Comparison of ENCODE assay signal across 8 mouse cellular contexts in genomic region chr1:156940584-156940983, GRCm38 (mm10). TPM values are rescaled to one million over a fixed set of nuclear protein-coding genes. Genes with fewer than 3 reads are reported as not detected.
A peak's percentile ranks its signal among the peaks of the same experiment; 100 is the strongest.
DNase-seq lines count a peak whose midpoint lies in the region; ATAC-seq and TF ChIP-seq lines count a peak whose summit lies in the region.

No protein-coding gene starts in this region.

- no peak for TF ChIP-seq EP300 in heart, adult 2 months (IDR thresholded peaks at IDR 0.05; ENCODE audit: insufficient read depth, low read depth, low read length)

- DNase-seq in heart, adult 2 months = no peak
- DNase-seq in hindbrain, embryonic 10.5 days (ENCODE audit: low spot score) = no peak
- DNase-seq in liver, embryonic 13.5 days = no peak
- DNase-seq in right cerebral cortex, adult 2 months (ENCODE audit: low spot score in 2 of 2) = no peak
- DNase-seq in frontal cortex, postnatal 25 days (ENCODE audit: low spot score in 2 of 2) = no peak

- no peak for TF ChIP-seq CTCF in heart, adult 2 months (IDR thresholded peaks at IDR 0.05)
- TF ChIP-seq CTCF in E14TG2a.4 (conservative IDR thresholded peaks at IDR 0.05; ENCODE audit: low read length) = no peak

- TF ChIP-seq POLR2A in heart, adult 2 months (IDR thresholded peaks at IDR 0.05; ENCODE audit: insufficient read depth, low read depth, low read length) = no peak

- no peak overlapping the region for H3K27ac ChIP-seq in heart, embryonic 12.5 days (ENCODE audit: poor library complexity, severe bottlenecking)
- no peak overlapping the region for H3K27ac ChIP-seq in heart, adult 2 months
- H3K27ac ChIP-seq in hindbrain, embryonic 10.5 days = no peak overlapping the region
- H3K27ac ChIP-seq in liver, embryonic 13.5 days = no peak overlapping the region

- no peaks in the 10 kb centered on the region for H3K36me3 ChIP-seq in heart, embryonic 12.5 days
- no peaks in the 10 kb centered on the region for H3K36me3 ChIP-seq in heart, adult 2 months (ENCODE audit: control insufficient read depth, insufficient read depth, low read length)
- H3K36me3 ChIP-seq in E14TG2a.4 (ENCODE audit: insufficient read depth, low read length) = no peaks in the 10 kb centered on the region
- no peaks in the 10 kb centered on the region for H3K36me3 ChIP-seq in hindbrain, embryonic 10.5 days
- H3K36me3 ChIP-seq in liver, embryonic 13.5 days = no peaks in the 10 kb centered on the region

- H3K4me1 ChIP-seq in heart, embryonic 12.5 days (replicated peaks) = peaks cover 12% of the 10 kb centered on the region
- H3K4me1 ChIP-seq in heart, adult 2 months (ENCODE audit: control insufficient read depth, insufficient read depth, low read length) = no peaks in the 10 kb centered on the region
- H3K4me1 ChIP-seq in E14TG2a.4 (replicated peaks; ENCODE audit: low read depth, low read length) = peaks cover 35% of the 10 kb centered on the region
- H3K4me1 ChIP-seq in hindbrain, embryonic 10.5 days (replicated peaks) = peaks cover 24% of the 10 kb centered on the region
- peaks cover 38% of the 10 kb centered on the region for H3K4me1 ChIP-seq in liver, embryonic 13.5 days (replicated peaks)

- H3K9me3 ChIP-seq in heart, embryonic 12.5 days (replicated peaks) = no peaks in the 10 kb centered on the region
- H3K9me3 ChIP-seq in E14TG2a.4 (ENCODE audit: low read length) = no peaks in the 10 kb centered on the region
- no peaks in the 10 kb centered on the region for H3K9me3 ChIP-seq in hindbrain, embryonic 10.5 days
- H3K9me3 ChIP-seq in liver, embryonic 13.5 days (replicated peaks) = no peaks in the 10 kb centered on the region

- no peak overlapping the region for H3K9ac ChIP-seq in heart, embryonic 12.5 days
- no peak overlapping the region for H3K9ac ChIP-seq in heart, adult 2 months (ENCODE audit: low read depth, low read length)
- no peak overlapping the region for H3K9ac ChIP-seq in liver, embryonic 13.5 days

- H3K4me2 ChIP-seq in heart, embryonic 12.5 days = peak overlapping the region; percentile 79
- H3K4me2 ChIP-seq in liver, embryonic 13.5 days = peak overlapping the region; percentile 99

- no peaks in the 10 kb centered on the region for H3K27me3 ChIP-seq in heart, embryonic 12.5 days (replicated peaks)
- H3K27me3 ChIP-seq in heart, adult 2 months (ENCODE audit: control insufficient read depth, insufficient read depth, low read length) = no peaks in the 10 kb centered on the region
- no peaks in the 10 kb centered on the region for H3K27me3 ChIP-seq in E14TG2a.4 (ENCODE audit: insufficient read depth, low read length)
- no peaks in the 10 kb centered on the region for H3K27me3 ChIP-seq in hindbrain, embryonic 10.5 days (ENCODE audit: insufficient read depth, poor library complexity, severe bottlenecking)
- H3K27me3 ChIP-seq in liver, embryonic 13.5 days = peaks cover 15% of the 10 kb centered on the region; the same call in 1 of the 2 replicates

- ATAC-seq in heart, embryonic 12.5 days (ENCODE audit: insufficient number of reproducible peaks, low FRiP score) = no peak
- no peak for ATAC-seq in liver, embryonic 13.5 days (ENCODE audit: low read depth)
- no peak for ATAC-seq in monocyte, adult 5-6 weeks (replicated peaks; ENCODE audit: insufficient number of reproducible peaks, low FRiP score, low TSS enrichment, poor library complexity, severe bottlenecking)

- no peaks in the 10 kb centered on the region; the same call in 1 of the 2 replicates for H3K79me2 ChIP-seq in heart, adult 2 months (replicated peaks; ENCODE audit: control insufficient read depth, insufficient read depth, low read length)

- 48% methylated on average over 7 of the region's 7 CpGs for WGBS in heart, embryonic 12.5 days
- WGBS in heart, adult 2 months = 50% methylated on average over 7 of the region's 7 CpGs
- WGBS in hindbrain, embryonic 10.5 days = 48% methylated on average over 7 of the region's 7 CpGs
- 37% methylated on average over 7 of the region's 7 CpGs for WGBS in liver, embryonic 13.5 days (ENCODE audit: insufficient replicate concordance)

- intact Hi-C loops in heart, adult 2 months (cut with DNase I) = no loop called here

- no peak overlapping the region for H3K4me3 ChIP-seq in heart, embryonic 12.5 days
- H3K4me3 ChIP-seq in heart, adult 2 months = no peak overlapping the region
- H3K4me3 ChIP-seq in E14TG2a.4 (replicated peaks; ENCODE audit: low read length) = peak overlapping the region; percentile 97
- peak overlapping the region; percentile 91 for H3K4me3 ChIP-seq in hindbrain, embryonic 10.5 days
- H3K4me3 ChIP-seq in liver, embryonic 13.5 days (replicated peaks) = peak overlapping the region; percentile 90

RNA-seq across cellular contexts. Expression of gene Ralgps2, which starts 1.2 kb away (rescaled TPM):
- polyA plus RNA-seq in heart, embryonic 12.5 days (2016; fragmentation: Nextera tagmentation; extraction: Ambion mirVana) = 53.6 and 59.2 TPM in 2 replicates
- total RNA-seq in heart, adult 2 months (2021) = 1 to 10 TPM; 8.1 TPM
- 3.5 and 4.9 TPM in 2 replicates for polyA plus RNA-seq in heart, adult 2 months (2012; rRNA removed)
- 80.4 and 85.0 TPM in 2 replicates for polyA plus RNA-seq in hindbrain, embryonic 10.5 days (2016; fragmentation: Nextera tagmentation; extraction: Ambion mirVana)
- 21.0 TPM in 2 replicates for polyA plus RNA-seq in liver, embryonic 13.5 days (2015; fragmentation: Nextera tagmentation; extraction: Ambion mirVana)
- total RNA-seq in monocyte, adult 5-6 weeks (2017) = 60.9 to 69.7 TPM (median 65.5 TPM) in 3 replicates

Comparison
In these comparisons a context has a peak if more than half of its experiments do, and no peak if none do; other contexts are left out.
1. H3K4me3 ChIP-seq: peak in E14TG2a.4 (single experiment), hindbrain, embryonic 10.5 days (single experiment) and liver, embryonic 13.5 days (single experiment); none in heart, embryonic 12.5 days (single experiment) and heart, adult 2 months (single experiment).